Mouse (Mus musculus) monocyte, adult 5-6 weeks (primary cell): ENCODE measurements at regions not wholly inside any gene's neighbourhood (a gene's known extent, or its start where the extent isn't known, plus 50 kb on each side); places are given as distances from the start of the nearest gene placed in this dataset.
"Not testable (repeated sequence)": the region's sequence is repeated elsewhere in the genome, so short reads cannot be mapped to it uniquely, and the experiment has no call there.

Experiments
- ATAC-seq: fragments of 153-309, 156-312 bp; replicated peaks from 2 replicates; pipeline ENCODE4 v1.8.0; 2017; ENCODE audit warnings: mild to moderate bottlenecking; ENCODE audit not compliant: low TSS enrichment, insufficient number of reproducible peaks, severe bottlenecking, poor library complexity, low FRiP score

GRCm38 (mm10) chr17:3063401-3063800 lies 51.4 kb upstream of the Scaf8 start:
- ATAC-seq = not testable (repeated sequence)
